Mouse (Mus musculus): Measurements from ENCODE around the gene Snd1. TPM values are rescaled to one million over a fixed set of nuclear protein-coding genes. Genes with fewer than 3 reads are reported as not detected.

The Snd1 gene
- polyA plus RNA-seq, 1 experiment from 2014 or later = 56.6 TPM

DNA sequence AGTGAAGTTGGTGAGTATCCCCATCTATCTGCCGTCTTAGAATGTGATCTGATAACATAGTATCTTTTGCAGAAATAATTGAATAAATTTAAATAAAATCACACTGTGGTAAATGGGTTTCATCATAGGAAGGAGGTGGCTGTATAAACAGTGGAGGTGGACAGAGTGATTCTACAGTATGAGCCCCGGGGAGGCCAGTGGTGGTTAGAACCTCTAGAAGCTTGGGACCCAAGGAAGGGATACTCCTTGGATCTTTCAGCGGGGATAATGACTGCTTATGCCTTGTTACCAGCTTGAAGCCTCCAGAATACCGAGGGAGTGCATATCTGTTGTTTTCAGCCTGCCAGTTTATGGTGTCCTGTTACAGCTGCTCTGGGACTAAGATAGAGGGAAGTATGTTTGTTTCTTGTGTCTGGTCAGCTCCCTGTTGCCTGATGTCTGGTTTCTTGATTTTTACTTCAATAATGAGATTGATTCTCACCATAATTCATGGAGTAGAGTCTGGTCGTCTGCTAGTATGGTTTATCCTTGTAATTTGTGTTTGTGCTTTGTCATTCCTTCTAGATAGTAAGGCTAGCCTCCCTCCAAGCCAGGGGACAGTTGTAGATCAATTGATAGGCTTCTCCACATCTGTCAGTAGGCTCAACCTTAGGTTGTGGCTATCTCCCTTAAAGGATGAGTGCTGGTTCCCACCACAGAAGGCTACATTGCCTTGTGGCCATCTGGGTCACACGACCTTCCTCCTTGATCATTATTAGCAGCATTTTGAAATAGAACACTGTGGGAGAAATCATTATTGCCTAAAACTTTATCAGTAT lies 160.8 kb downstream of the Snd1 start:
- DNase-seq (ENCODE audit: low spot score) (no peak), ATAC-seq (no peak)
- no peaks in the 10 kb centered on the region for H3K27me3 ChIP-seq (replicated peaks; ENCODE audit: insufficient read depth, low read length)
- no peaks in the 10 kb centered on the region for H3K4me1 ChIP-seq (ENCODE audit: insufficient read depth, low read depth, low read length)
- H3K4me2 ChIP-seq (replicated peaks; ENCODE audit: low read depth, low read length) = no peak overlapping the region
- no peak overlapping the region for H3K9ac ChIP-seq (replicated peaks; ENCODE audit: low read depth)
- H3K27ac ChIP-seq (ENCODE audit: low read length) = no peak overlapping the region
- TF ChIP-seq CTCF (IDR thresholded peaks at IDR 0.05) (no peak), EP300 (IDR thresholded peaks at IDR 0.05) (no peak)
- no peaks in the 10 kb centered on the region for H3K36me3 ChIP-seq (ENCODE audit: insufficient read depth, low read length)
- H3K4me3 ChIP-seq (ENCODE audit: low read depth, low read length) = no peak overlapping the region
- H3K9me3 ChIP-seq (ENCODE audit: low read length) = no peaks in the 10 kb centered on the region
- 75% methylated on average over 6 of the region's 6 CpGs for WGBS

DNA sequence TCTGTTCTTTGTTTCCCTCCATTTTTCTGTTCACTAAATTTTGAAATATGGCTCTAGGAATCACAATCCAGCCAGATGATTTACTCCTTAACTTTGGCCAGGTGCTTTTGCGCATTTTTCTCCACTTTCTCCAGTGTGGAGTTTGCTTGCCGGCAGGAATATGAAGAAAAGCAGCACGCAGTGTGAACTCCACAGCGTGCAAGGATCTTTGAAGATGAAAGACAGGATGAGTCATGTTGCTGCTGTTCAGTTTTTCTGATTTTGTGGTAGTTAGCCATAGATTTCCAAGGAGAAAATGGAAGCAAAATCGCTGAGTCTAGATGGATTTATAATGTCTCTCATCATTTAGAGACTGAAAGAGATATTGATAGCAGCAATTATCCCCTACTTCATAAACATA lies 165.1 kb downstream of the Snd1 start:
- TF ChIP-seq EP300 (IDR thresholded peaks at IDR 0.05) (no peak), CTCF (IDR thresholded peaks at IDR 0.05) (no peak)
- Histone ChIP-seq H3K9me3 (ENCODE audit: low read length) (no peaks in the 10 kb centered on the region), H3K4me3 (ENCODE audit: low read depth, low read length) (no peak overlapping the region), H3K4me2 (replicated peaks; ENCODE audit: low read depth, low read length) (no peak overlapping the region), H3K36me3 (ENCODE audit: insufficient read depth, low read length) (no peaks in the 10 kb centered on the region), H3K4me1 (ENCODE audit: insufficient read depth, low read depth, low read length) (no peaks in the 10 kb centered on the region), H3K9ac (replicated peaks; ENCODE audit: low read depth) (no peak overlapping the region), H3K27me3 (replicated peaks; ENCODE audit: insufficient read depth, low read length) (no peaks in the 10 kb centered on the region), H3K27ac (ENCODE audit: low read length) (no peak overlapping the region)
- DNase-seq (ENCODE audit: low spot score) = no peak
- WGBS = 90% methylated on average over 5 of the region's 5 CpGs
- ATAC-seq = no peak

DNA sequence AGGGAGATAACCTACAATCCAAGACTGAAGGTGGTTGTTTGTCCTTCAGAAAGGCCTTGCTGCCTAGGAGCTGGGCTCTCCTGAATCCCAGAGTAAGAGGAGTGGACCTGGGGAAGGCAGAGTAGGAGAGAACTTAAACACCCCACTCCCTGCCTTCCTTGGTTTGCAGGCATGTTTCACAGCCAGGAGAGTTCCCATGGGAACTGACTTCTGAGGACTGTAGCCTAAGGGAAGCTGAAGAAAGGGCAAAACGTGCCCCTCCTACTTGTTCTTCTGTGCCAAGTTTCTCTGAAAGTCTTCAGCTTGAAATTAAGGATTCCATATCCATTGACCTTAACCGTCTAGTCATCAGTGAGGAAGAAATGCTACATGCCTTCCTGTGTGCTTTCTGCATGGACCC lies 168.0 kb downstream of the Snd1 start:
- H3K36me3 ChIP-seq (ENCODE audit: insufficient read depth, low read length) = no peaks in the 10 kb centered on the region
- no peak overlapping the region for H3K9ac ChIP-seq (replicated peaks; ENCODE audit: low read depth)
- WGBS = 39% methylated on average over 2 of the region's 2 CpGs
- H3K27ac ChIP-seq (ENCODE audit: low read length) = no peak overlapping the region
- no peak for TF ChIP-seq CTCF (IDR thresholded peaks at IDR 0.05)
- TF ChIP-seq EP300 (IDR thresholded peaks at IDR 0.05) = no peak
- DNase-seq (ENCODE audit: low spot score) (peak; percentile 26), ATAC-seq (no peak)
- H3K27me3 ChIP-seq (replicated peaks; ENCODE audit: insufficient read depth, low read length) = no peaks in the 10 kb centered on the region
- no peaks in the 10 kb centered on the region for H3K9me3 ChIP-seq (ENCODE audit: low read length)
- no peaks in the 10 kb centered on the region for H3K4me1 ChIP-seq (ENCODE audit: insufficient read depth, low read depth, low read length)
- H3K4me2 ChIP-seq (replicated peaks; ENCODE audit: low read depth, low read length) = no peak overlapping the region
- no peak overlapping the region for H3K4me3 ChIP-seq (ENCODE audit: low read depth, low read length)

DNA sequence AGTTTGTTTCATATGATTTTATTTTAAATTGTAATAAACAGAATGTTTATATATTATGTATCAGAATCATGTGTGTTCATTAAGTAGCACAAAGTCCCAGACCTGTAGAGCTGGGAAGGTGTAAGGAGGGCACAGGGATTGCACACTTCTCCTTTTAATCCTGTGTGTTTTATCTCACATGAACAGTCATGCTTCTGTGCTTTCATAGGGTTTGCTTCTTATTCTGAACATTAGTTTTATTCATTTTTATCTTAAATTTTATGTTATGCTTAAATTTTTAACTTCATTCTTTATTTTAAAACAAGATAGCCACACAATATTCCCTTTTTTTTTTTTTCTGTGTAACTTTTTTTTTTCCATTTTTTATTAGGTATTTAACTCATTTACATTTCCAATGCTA lies 170.3 kb downstream of the Snd1 start:
- H3K4me3 ChIP-seq (ENCODE audit: low read depth, low read length) = no peak overlapping the region
- H3K27me3 ChIP-seq (replicated peaks; ENCODE audit: insufficient read depth, low read length) = no peaks in the 10 kb centered on the region
- TF ChIP-seq EP300 (IDR thresholded peaks at IDR 0.05) (no peak), CTCF (IDR thresholded peaks at IDR 0.05) (no peak)
- no peaks in the 10 kb centered on the region for H3K9me3 ChIP-seq (ENCODE audit: low read length)
- DNase-seq (ENCODE audit: low spot score) (no peak), ATAC-seq (no peak)
- no peak overlapping the region for H3K27ac ChIP-seq (ENCODE audit: low read length)
- no peak overlapping the region for H3K9ac ChIP-seq (replicated peaks; ENCODE audit: low read depth)
- H3K4me2 ChIP-seq (replicated peaks; ENCODE audit: low read depth, low read length) = no peak overlapping the region
- no peaks in the 10 kb centered on the region for H3K4me1 ChIP-seq (ENCODE audit: insufficient read depth, low read depth, low read length)
- no peaks in the 10 kb centered on the region for H3K36me3 ChIP-seq (ENCODE audit: insufficient read depth, low read length)

DNA sequence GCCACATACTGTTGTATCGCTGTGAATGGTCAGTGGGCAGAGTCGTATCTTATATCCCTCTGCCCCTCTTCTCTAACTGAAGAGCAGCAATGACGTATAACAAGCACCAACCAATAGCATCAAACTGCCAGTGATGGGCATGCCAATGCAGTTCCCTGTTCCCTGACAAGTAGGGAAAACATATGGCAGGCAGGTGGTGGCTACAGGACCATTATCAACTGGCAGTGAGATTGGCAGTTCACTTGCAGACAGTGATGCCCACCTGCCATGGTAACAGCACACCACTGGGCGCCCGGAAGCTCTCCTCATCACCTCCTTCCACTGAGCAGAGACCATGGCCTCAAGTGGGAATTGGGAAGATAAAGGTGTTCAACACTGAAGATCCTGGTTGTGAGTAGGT lies 181.6 kb downstream of the Snd1 start:
- H3K27me3 ChIP-seq (replicated peaks; ENCODE audit: insufficient read depth, low read length) = no peaks in the 10 kb centered on the region
- DNase-seq (ENCODE audit: low spot score) (no peak), ATAC-seq (no peak)
- no peak overlapping the region for H3K4me3 ChIP-seq (ENCODE audit: low read depth, low read length)
- H3K27ac ChIP-seq (ENCODE audit: low read length) = no peak overlapping the region
- no peak overlapping the region for H3K9ac ChIP-seq (replicated peaks; ENCODE audit: low read depth)
- TF ChIP-seq CTCF (IDR thresholded peaks at IDR 0.05) (no peak), EP300 (IDR thresholded peaks at IDR 0.05) (no peak)
- H3K9me3 ChIP-seq (ENCODE audit: low read length) = no peaks in the 10 kb centered on the region
- no peaks in the 10 kb centered on the region for H3K4me1 ChIP-seq (ENCODE audit: insufficient read depth, low read depth, low read length)
- no peaks in the 10 kb centered on the region for H3K36me3 ChIP-seq (ENCODE audit: insufficient read depth, low read length)
- H3K4me2 ChIP-seq (replicated peaks; ENCODE audit: low read depth, low read length) = no peak overlapping the region
- 96% methylated on average over 5 of the region's 5 CpGs for WGBS

DNA sequence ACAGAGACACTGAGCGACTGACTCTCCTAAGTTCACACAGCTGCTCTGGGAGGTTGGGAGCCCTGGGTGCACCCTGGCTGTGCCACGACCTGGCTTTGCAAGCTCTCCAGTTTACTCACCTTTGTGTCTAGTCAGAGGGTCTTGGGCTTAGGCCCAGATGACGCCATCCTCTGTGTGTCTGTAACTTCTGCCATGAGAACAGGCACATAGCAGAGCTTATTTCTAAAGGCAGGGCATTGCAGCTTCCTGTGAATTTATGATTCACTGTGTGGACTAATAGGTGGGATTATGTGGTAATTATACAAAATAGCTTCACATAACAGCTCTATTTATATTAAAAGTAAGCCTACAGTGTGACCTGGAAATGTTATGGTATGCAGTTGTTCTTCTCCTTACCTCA lies 188.1 kb downstream of the Snd1 start:
- Histone ChIP-seq H3K4me1 (ENCODE audit: insufficient read depth, low read depth, low read length) (no peaks in the 10 kb centered on the region), H3K4me2 (replicated peaks; ENCODE audit: low read depth, low read length) (no peak overlapping the region), H3K9ac (replicated peaks; ENCODE audit: low read depth) (no peak overlapping the region), H3K36me3 (ENCODE audit: insufficient read depth, low read length) (no peaks in the 10 kb centered on the region), H3K27me3 (replicated peaks; ENCODE audit: insufficient read depth, low read length) (no peaks in the 10 kb centered on the region), H3K9me3 (ENCODE audit: low read length) (no peaks in the 10 kb centered on the region), H3K4me3 (ENCODE audit: low read depth, low read length) (no peak overlapping the region), H3K27ac (ENCODE audit: low read length) (no peak overlapping the region)
- WGBS = 88% methylated on average over 3 of the region's 3 CpGs
- ATAC-seq (no peak), DNase-seq (ENCODE audit: low spot score) (no peak)
- TF ChIP-seq EP300 (IDR thresholded peaks at IDR 0.05) (no peak), CTCF (IDR thresholded peaks at IDR 0.05) (no peak)

Measured in lung, postnatal 0 days (tissue).